Mouse (Mus musculus): ENCODE results near the gene Zfp169. TPM values are rescaled to one million over a fixed set of nuclear protein-coding genes. Genes with fewer than 3 reads are reported as not detected.

The Zfp169 gene
- total RNA-seq (2017), result 12.4 and 21.1 TPM in 2 replicates

DNA sequence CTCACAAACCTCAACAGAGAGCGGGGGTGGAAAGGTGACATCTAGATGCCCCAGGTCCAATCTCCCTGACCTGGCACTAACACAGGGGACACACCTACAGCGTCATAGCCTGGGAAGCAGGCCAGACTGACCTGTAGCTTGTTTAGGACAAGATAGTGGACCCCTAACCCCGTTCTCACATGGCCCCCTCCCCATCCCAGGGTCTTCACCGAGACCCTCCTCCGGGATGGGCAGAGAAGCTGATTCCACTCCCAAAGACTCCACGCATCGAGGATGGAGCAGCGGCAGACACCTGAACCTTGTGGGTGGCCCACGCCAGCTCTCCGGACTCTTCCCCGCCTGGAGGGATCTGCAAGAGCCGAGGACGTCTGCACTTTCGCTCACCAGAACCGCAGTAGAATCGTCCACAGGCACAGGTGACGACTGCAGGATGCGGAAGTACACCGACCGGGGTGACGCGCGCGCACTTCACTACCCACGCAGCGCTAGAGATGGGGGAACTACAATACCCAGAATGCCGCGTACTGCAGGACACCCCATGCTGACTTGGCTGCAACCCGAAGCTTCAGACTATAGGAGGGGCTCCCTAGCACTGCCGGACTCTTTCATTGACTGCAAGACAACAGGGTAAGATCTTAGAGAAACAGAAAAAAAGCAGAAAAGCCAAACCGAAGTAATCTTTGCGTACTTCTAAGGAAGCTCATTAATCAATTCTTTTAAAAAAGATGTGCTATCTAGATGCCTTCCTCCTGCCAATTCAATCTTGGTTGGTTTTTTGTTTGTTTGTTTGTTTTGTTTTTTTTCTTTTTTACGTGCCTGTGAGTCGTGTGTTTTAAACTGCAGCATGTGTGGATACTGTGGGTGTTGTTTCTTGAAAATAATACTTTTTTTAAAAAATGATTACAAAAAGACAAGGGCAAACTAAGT lies at the start of gene Zfp169, which contains the start of gene A830005F24Rik:
Gene Zfp169, minus strand, starts transcription at position 449 of the 927 bp plus-strand sequence.
Gene A830005F24Rik, plus strand, starts transcription at position 568 of the 927 bp plus-strand sequence.
- ATAC-seq (replicated peaks in 1 of 2; ENCODE audit: insufficient read depth in 1 of 2, low FRiP score in 2 of 2, low TSS enrichment in 1 of 2, low read depth in 1 of 2, poor library complexity in 2 of 2, severe bottlenecking in 2 of 2), result peak; percentile 100

GRCm38 (mm10) chr13:48562336-48562735 lies 49.1 kb upstream of the Zfp169 start:
- ATAC-seq (replicated peaks in 1 of 2; ENCODE audit: insufficient read depth in 1 of 2, low FRiP score in 2 of 2, low TSS enrichment in 1 of 2, low read depth in 1 of 2, poor library complexity in 2 of 2, severe bottlenecking in 2 of 2), result no peak

DNA sequence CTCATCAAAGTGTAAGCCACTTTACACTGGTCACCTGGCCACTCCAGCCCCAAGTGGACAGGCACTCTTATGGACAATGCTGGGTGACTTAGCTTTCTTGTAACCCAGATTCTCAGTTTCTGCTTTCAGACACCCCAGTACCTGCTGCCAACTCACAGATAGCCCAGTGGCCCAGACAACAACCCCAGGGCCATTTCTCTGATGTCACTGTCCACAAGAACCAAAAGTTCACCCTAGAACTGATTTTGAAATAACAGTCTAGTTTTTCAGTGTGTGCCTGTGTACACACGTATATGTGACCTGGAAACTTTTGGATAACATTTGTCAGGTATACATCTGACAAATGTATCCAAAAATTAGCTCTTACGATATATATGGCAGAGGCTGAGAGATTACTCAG lies 48.2 kb upstream of the Zfp169 start:
- ATAC-seq (replicated peaks in 1 of 2; ENCODE audit: insufficient read depth in 1 of 2, low FRiP score in 2 of 2, low TSS enrichment in 1 of 2, low read depth in 1 of 2, poor library complexity in 2 of 2, severe bottlenecking in 2 of 2), result no peak

DNA sequence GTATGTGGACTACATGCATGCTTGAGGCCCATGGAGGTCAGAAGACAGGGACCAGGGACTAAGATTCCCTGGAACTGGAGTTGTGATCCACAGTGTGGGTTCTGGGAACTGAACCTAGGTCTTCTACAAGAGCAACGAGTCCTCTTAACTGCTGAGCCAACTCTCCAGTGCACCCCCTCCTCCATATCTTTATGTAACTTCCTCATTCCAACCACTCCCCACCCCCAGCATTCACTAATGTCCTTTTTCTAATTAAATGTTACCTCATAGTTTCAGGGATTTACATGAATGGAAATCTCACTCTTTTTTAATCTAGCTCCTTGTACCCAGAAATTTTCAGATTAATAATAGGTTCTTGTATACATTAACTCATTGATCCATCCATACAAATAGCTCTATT lies 42.7 kb upstream of the Zfp169 start:
- no peak for ATAC-seq (replicated peaks in 1 of 2; ENCODE audit: insufficient read depth in 1 of 2, low FRiP score in 2 of 2, low TSS enrichment in 1 of 2, low read depth in 1 of 2, poor library complexity in 2 of 2, severe bottlenecking in 2 of 2)

DNA sequence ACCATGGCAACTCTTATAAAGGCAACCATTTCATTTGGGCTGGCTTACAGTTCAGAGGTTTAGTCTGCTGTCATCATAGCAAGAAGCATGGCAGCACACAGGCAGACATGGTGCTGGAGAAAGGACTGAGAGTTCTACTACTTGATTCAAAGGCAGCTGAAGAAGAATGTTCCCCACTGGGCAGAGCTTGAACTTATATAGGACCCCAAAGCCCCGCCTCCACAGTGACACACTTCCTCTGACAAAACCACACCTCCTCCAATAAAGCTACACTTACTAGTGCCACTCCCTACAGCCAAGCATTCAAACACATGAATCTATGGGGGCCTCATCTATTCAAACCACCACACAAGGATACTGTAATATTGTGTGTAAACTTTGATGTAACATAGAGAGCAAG lies 41.3 kb upstream of the Zfp169 start:
- no peak for ATAC-seq (replicated peaks in 1 of 2; ENCODE audit: insufficient read depth in 1 of 2, low FRiP score in 2 of 2, low TSS enrichment in 1 of 2, low read depth in 1 of 2, poor library complexity in 2 of 2, severe bottlenecking in 2 of 2)

- no peak for ATAC-seq (replicated peaks in 1 of 2; ENCODE audit: insufficient read depth in 1 of 2, low FRiP score in 2 of 2, low TSS enrichment in 1 of 2, low read depth in 1 of 2, poor library complexity in 2 of 2, severe bottlenecking in 2 of 2)
Measured at GRCm38 (mm10) chr13:48553511-48553910, 40.3 kb upstream of the Zfp169 start.

DNA sequence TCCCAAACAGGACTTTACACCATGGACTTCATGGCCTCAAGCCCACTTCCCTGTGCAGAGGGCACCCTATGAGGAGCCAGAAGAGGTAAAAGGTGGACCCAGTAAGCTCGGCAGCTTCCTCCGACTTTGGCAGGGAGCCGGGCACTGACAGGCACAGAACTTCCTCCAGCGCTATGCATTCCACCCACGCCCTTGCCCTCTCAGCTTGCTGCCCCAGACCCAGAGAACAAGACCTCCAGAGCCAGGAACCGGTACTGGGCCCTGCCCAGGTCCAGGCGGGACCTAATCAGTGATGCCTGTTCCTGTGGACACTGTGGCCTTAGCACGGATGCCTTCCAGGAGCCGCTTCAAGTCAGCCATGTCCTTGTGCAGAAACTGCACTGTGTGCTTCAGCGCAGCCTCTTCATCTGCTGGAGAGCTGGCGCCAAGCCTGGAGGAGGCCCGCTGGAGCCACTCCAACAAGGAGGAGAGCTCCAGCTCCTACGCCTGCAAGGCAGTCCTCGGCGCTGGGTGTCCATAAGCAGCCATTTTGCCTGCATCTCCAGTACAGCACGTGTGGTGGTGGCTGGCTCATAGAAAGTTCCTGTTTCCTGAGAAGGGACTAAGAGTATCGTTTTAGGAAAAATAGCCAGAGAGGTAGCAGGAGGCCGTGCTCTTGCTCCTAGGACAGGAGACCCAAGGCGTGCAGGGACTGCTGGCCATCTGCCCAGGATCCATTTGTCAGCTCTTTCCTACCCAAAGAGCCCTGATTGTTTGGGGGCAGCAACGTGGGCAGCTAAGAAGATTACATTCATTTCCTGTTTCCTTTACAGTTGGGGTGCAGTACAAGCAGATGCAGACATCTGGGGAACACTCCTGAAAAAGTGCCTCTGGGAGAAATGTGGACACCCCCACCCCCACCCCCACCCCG lies 39.2 kb upstream of the Zfp169 start:
- ATAC-seq (replicated peaks in 1 of 2; ENCODE audit: insufficient read depth in 1 of 2, low FRiP score in 2 of 2, low TSS enrichment in 1 of 2, low read depth in 1 of 2, poor library complexity in 2 of 2, severe bottlenecking in 2 of 2), result peak; percentile 83 to 89

- no peak for ATAC-seq (replicated peaks in 1 of 2; ENCODE audit: insufficient read depth in 1 of 2, low FRiP score in 2 of 2, low TSS enrichment in 1 of 2, low read depth in 1 of 2, poor library complexity in 2 of 2, severe bottlenecking in 2 of 2)
Measured at GRCm38 (mm10) chr13:48548296-48548695, 35.0 kb upstream of the Zfp169 start.

DNA sequence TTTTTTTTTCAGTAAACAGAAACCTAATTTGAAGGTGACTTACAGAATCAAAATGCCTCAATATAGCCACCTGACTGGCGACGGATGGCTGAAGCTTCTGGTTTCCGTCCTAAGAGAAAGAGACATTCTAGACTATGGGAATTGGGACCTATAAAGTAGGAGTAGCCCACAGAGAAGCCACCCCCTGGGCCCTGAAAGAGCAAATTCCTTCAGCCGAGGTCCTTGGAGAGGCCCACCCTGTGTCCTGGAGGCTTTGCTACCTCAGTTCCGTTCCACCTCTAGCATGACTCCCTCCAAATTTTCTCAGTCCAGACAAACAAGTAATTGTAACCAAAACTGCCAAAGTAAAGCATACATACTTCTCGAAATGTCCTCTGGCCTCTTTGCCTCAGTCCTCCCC lies 34.4 kb upstream of the Zfp169 start:
- ATAC-seq (replicated peaks in 1 of 2; ENCODE audit: insufficient read depth in 1 of 2, low FRiP score in 2 of 2, low TSS enrichment in 1 of 2, low read depth in 1 of 2, poor library complexity in 2 of 2, severe bottlenecking in 2 of 2), result no peak

- peak; percentile 93 to 94 for ATAC-seq (replicated peaks in 1 of 2; ENCODE audit: insufficient read depth in 1 of 2, low FRiP score in 2 of 2, low TSS enrichment in 1 of 2, low read depth in 1 of 2, poor library complexity in 2 of 2, severe bottlenecking in 2 of 2)
Measured at GRCm38 (mm10) chr13:48546330-48546917, 33.2 kb upstream of the Zfp169 start.

DNA sequence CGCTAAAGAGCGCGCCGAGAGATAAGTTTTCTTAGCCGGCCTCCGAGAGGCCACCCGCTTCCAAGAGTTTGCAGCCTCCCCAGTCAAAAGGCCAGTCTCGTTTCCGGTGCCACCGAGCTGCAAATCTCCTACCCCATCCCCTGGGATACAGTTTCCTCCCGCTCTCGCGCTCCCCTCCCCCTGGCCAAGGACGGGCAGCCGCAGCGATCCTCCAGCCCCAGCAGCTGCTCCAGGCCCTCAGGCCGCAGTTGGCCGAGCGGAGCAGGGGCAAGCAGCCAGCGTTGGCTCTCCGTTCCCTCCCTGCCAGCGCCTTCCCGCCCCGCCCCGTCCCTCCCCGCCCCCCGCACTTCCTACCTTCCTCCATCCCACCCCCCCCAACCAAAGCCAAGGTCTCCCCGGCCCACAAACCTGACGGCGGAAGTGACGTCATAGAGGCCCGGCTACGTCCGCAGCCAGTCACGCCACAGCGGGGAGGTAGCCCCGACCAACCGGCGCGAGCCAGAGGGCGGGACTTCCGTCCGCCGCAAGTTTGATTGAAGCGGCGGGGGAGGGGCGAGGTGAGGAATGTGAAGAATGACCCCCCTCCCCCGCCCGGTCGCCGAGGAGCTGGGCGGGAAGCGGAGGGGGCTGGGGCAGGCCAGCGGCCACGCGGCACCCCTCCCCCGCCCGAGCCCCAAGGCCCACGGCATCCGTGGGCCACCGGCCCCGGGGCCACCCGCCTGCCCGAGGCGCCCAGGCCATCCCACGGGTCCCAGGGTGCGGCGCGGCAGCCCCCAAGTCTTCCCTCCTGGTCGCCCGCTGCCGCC lies 32.4 kb upstream of the Zfp169 start:
- ATAC-seq (replicated peaks in 1 of 2; ENCODE audit: insufficient read depth in 1 of 2, low FRiP score in 2 of 2, low TSS enrichment in 1 of 2, low read depth in 1 of 2, poor library complexity in 2 of 2, severe bottlenecking in 2 of 2), result peak; percentile 84 to 85

DNA sequence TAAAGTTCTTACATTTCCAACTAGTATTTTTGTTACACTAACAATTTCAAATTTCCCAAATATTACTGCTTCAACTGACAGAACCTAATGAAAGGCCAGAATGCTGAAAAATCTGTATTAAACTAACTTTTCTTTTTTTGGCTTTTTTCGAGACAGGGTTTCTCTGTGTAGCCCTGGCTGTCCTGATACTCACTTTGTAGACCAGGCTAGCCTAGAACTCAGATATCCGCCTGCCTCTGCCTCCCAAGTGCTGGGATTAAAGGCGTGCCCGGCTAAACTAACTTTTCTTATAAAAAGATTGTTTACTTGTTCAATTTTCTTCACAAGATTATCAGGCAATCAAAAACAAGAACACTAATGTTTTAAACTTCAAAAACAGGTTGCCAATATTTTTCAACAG lies 31.6 kb upstream of the Zfp169 start:
- ATAC-seq (replicated peaks in 1 of 2; ENCODE audit: insufficient read depth in 1 of 2, low FRiP score in 2 of 2, low TSS enrichment in 1 of 2, low read depth in 1 of 2, poor library complexity in 2 of 2, severe bottlenecking in 2 of 2), result no peak

DNA sequence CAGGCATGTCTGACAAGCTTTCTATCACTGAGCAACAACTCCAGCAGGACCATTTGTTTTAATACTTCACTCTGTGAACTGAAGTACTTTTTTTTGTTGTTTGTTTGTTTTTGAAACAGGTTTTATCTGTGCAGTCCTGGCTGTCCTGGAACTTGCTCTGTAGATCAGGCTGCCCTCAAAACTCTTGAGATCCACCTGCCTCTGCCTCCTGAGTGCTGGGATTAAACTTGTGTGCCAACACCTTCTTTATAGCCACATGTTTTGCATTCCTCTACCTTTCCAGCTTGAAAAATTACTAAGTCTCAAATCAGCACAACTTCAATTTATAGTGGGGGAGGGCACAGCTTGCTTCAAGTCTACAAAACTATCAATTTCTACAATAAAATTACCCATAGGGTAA lies 31.1 kb upstream of the Zfp169 start:
- no peak for ATAC-seq (replicated peaks in 1 of 2; ENCODE audit: insufficient read depth in 1 of 2, low FRiP score in 2 of 2, low TSS enrichment in 1 of 2, low read depth in 1 of 2, poor library complexity in 2 of 2, severe bottlenecking in 2 of 2)

DNA sequence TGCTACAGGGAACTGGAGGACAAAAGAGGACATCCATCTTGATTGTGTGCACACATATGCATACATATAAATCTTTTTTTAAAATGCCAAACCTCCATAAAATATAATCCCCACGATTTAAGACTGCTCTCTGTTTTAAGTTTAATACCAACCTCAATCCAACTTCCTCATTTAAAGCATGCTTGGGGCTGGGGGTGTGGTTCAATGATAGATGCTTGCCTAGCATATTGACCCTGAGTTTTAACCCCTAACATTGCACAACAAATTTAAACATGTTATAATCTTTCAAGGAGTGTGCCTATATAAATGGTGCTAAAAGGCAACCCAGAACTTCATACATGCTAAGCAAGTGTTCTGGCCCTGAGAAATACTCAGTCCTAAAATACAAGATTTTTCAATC lies 27.2 kb upstream of the Zfp169 start:
- peak; percentile 62 to 65 for ATAC-seq (replicated peaks in 1 of 2; ENCODE audit: insufficient read depth in 1 of 2, low FRiP score in 2 of 2, low TSS enrichment in 1 of 2, low read depth in 1 of 2, poor library complexity in 2 of 2, severe bottlenecking in 2 of 2)

- ATAC-seq (replicated peaks in 1 of 2; ENCODE audit: insufficient read depth in 1 of 2, low FRiP score in 2 of 2, low TSS enrichment in 1 of 2, low read depth in 1 of 2, poor library complexity in 2 of 2, severe bottlenecking in 2 of 2), result no peak
Measured at GRCm38 (mm10) chr13:48533441-48533840, 20.2 kb upstream of the Zfp169 start.

GRCm38 (mm10) chr13:48531448-48531847 lies 18.2 kb upstream of the Zfp169 start:
- no peak for ATAC-seq (replicated peaks in 1 of 2; ENCODE audit: insufficient read depth in 1 of 2, low FRiP score in 2 of 2, low TSS enrichment in 1 of 2, low read depth in 1 of 2, poor library complexity in 2 of 2, severe bottlenecking in 2 of 2)

DNA sequence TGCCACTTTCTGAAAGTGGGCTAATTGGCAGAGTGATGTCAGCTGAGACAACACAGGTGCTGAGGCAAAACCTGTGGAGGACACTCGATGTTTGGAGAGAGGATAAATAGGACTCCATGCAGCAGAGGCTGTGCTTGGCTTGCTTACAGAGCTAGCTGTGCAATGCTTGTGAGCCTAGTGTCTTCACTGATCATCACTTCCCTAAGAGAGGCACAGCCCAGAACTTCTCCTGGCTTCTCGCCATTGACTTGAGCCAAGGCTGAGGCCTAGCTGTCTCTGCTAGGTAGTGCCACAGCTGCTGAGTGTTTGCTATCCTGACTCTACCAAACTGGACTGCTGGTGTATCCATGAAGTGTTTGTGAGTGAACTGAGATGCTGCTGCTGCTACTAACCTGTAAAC lies 17.4 kb upstream of the Zfp169 start:
- ATAC-seq (replicated peaks in 1 of 2; ENCODE audit: insufficient read depth in 1 of 2, low FRiP score in 2 of 2, low TSS enrichment in 1 of 2, low read depth in 1 of 2, poor library complexity in 2 of 2, severe bottlenecking in 2 of 2), result no peak

All from hematopoietic stem cell, adult 5-6 weeks (primary cell).